Mouse (Mus musculus): Measurements from ENCODE around the gene Kcnip3. TPM values are rescaled to one million over a fixed set of nuclear protein-coding genes. Genes with fewer than 3 reads are reported as not detected.

Kcnip3 gene
- polyA plus RNA-seq, 1 experiment from 2014 or later: 1.4 TPM

- DNase-seq (ENCODE audit: low spot score) (no peak), ATAC-seq (replicated peaks; ENCODE audit: low FRiP score) (no peak)
- no peak overlapping the region for H3K4me2 ChIP-seq
- 71% methylated on average over 1 of the region's 1 CpGs for WGBS
- no peak overlapping the region for H3K9ac ChIP-seq (ENCODE audit: low read depth, low read length)
- no peaks in the 10 kb centered on the region for H3K4me1 ChIP-seq (replicated peaks; ENCODE audit: control insufficient read depth, insufficient read depth, low read length)
- no peaks in the 10 kb centered on the region for H3K36me3 ChIP-seq (ENCODE audit: control insufficient read depth, insufficient read depth, low read length)
- H3K4me3 ChIP-seq (ENCODE audit: low read depth, low read length): no peak overlapping the region
- H3K9me3 ChIP-seq (ENCODE audit: control insufficient read depth, low read length): no peaks in the 10 kb centered on the region
- H3K27me3 ChIP-seq (replicated peaks; ENCODE audit: control insufficient read depth, insufficient read depth, low read length): no peaks in the 10 kb centered on the region
- no peak overlapping the region for H3K27ac ChIP-seq (ENCODE audit: low read depth, low read length)
Measured at GRCm38 (mm10) chr2:127496321-127496720, 25.6 kb downstream of the Kcnip3 start.

DNA sequence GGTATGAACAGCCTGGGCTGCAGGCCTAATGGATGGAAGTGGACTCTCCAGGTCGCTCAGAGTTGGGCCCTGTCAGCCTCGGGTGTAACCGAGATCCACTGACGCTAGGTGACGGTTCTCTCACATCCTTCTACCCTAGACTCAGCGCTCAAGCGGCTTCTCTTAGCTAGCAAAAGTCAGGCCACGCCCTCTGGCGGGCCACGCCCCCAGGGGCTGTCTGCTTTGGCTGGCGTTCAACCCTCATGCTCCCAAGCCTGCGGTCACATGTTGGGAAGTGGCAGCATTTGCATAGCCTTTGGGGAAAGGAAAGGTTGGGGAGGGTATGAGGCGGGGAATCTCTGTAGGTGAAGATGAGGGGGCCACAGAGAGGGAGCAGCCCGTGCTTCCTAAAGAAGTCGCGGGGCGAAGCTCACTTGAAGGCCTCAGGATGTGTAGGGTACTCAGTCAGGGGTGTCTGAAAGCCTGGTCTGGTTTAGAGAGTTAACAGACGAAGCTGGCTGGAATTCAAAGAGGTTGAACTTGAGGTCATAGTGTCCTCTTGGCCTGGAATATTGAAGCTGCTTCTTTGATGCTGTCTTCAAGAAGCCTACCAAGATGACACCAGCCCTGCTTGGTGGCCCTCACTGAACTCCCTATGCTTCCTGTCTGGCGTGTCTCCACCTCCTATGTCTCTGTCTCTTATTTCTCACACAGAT lies 37.3 kb downstream of the Kcnip3 start:
- peak overlapping the region; percentile 46 for H3K4me2 ChIP-seq
- H3K27me3 ChIP-seq (replicated peaks; ENCODE audit: control insufficient read depth, insufficient read depth, low read length): peaks cover 64% of the 10 kb centered on the region
- peaks cover 4% of the 10 kb centered on the region; the same call in 1 of the 2 replicates for H3K4me1 ChIP-seq (replicated peaks; ENCODE audit: control insufficient read depth, insufficient read depth, low read length)
- no peaks in the 10 kb centered on the region for H3K9me3 ChIP-seq (ENCODE audit: control insufficient read depth, low read length)
- 10% methylated on average over 19 of the region's 19 CpGs for WGBS
- ATAC-seq (replicated peaks; ENCODE audit: low FRiP score) (peak; percentile 59; the same call in 1 of the 2 replicates), DNase-seq (ENCODE audit: low spot score) (peak; percentile 67)
- H3K9ac ChIP-seq (ENCODE audit: low read depth, low read length): no peak overlapping the region
- no peak overlapping the region for H3K27ac ChIP-seq (ENCODE audit: low read depth, low read length)
- H3K4me3 ChIP-seq (ENCODE audit: low read depth, low read length): no peak overlapping the region
- no peaks in the 10 kb centered on the region for H3K36me3 ChIP-seq (ENCODE audit: control insufficient read depth, insufficient read depth, low read length)

- Histone ChIP-seq H3K9ac (ENCODE audit: low read depth, low read length) (no peak overlapping the region), H3K27ac (ENCODE audit: low read depth, low read length) (no peak overlapping the region), H3K4me2 (peak overlapping the region; percentile 67), H3K36me3 (ENCODE audit: control insufficient read depth, insufficient read depth, low read length) (no peaks in the 10 kb centered on the region), H3K27me3 (replicated peaks; ENCODE audit: control insufficient read depth, insufficient read depth, low read length) (peaks cover 69% of the 10 kb centered on the region), H3K4me1 (replicated peaks; ENCODE audit: control insufficient read depth, insufficient read depth, low read length) (peaks cover 4% of the 10 kb centered on the region; the same call in 1 of the 2 replicates), H3K9me3 (ENCODE audit: control insufficient read depth, low read length) (no peaks in the 10 kb centered on the region), H3K4me3 (ENCODE audit: low read depth, low read length) (peak overlapping the region; percentile 47; the same call in 1 of the 2 replicates)
- DNase-seq (ENCODE audit: low spot score): no peak
- WGBS: 2% methylated on average over 20 of the region's 21 CpGs
- no peak for ATAC-seq (replicated peaks; ENCODE audit: low FRiP score)
Measured at GRCm38 (mm10) chr2:127483001-127483400, 38.9 kb downstream of the Kcnip3 start.

DNA sequence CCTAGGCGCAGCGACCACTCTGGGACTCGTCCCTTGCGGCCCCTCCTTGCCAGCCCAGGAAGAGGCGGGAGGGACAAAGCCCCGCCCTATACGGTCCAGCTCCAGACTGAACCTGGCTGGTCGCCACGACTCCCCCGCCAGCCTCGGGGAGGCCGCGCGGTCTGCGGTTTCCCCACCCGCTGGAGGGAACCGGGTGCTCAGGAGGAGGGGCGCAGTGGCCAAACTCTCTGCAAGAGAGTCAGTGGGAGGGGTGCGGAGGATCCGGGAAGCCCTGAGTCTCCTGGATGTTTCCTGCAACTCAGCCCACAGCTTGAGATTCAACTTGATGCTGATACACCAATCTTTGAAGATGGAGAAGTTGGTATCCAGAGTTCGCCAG lies 39.4 kb downstream of the Kcnip3 start:
- no peak overlapping the region for H3K9ac ChIP-seq (ENCODE audit: low read depth, low read length)
- H3K4me1 ChIP-seq (replicated peaks; ENCODE audit: control insufficient read depth, insufficient read depth, low read length): peaks cover 4% of the 10 kb centered on the region; the same call in 1 of the 2 replicates
- WGBS: under 1% methylated on average over 21 of the region's 21 CpGs
- H3K27me3 ChIP-seq (replicated peaks; ENCODE audit: control insufficient read depth, insufficient read depth, low read length): peaks cover 69% of the 10 kb centered on the region
- H3K4me3 ChIP-seq (ENCODE audit: low read depth, low read length): peak overlapping the region; percentile 47
- no peaks in the 10 kb centered on the region for H3K9me3 ChIP-seq (ENCODE audit: control insufficient read depth, low read length)
- peak; percentile 56 for DNase-seq (ENCODE audit: low spot score)
- peak; percentile 53 for ATAC-seq (replicated peaks; ENCODE audit: low FRiP score)
- peak overlapping the region; percentile 67 for H3K4me2 ChIP-seq
- H3K36me3 ChIP-seq (ENCODE audit: control insufficient read depth, insufficient read depth, low read length): no peaks in the 10 kb centered on the region
- no peak overlapping the region for H3K27ac ChIP-seq (ENCODE audit: low read depth, low read length)

GRCm38 (mm10) chr2:127481841-127482532 lies 39.9 kb downstream of the Kcnip3 start:
- peaks cover 4% of the 10 kb centered on the region; the same call in 1 of the 2 replicates for H3K4me1 ChIP-seq (replicated peaks; ENCODE audit: control insufficient read depth, insufficient read depth, low read length)
- ATAC-seq (replicated peaks; ENCODE audit: low FRiP score) (no peak), DNase-seq (ENCODE audit: low spot score) (no peak)
- no peak overlapping the region for H3K27ac ChIP-seq (ENCODE audit: low read depth, low read length)
- peaks cover 69% of the 10 kb centered on the region for H3K27me3 ChIP-seq (replicated peaks; ENCODE audit: control insufficient read depth, insufficient read depth, low read length)
- WGBS: under 1% methylated on average over 59 of the region's 59 CpGs
- peak overlapping the region; percentile 47 for H3K4me3 ChIP-seq (ENCODE audit: low read depth, low read length)
- H3K4me2 ChIP-seq: peak overlapping the region; percentile 67
- no peaks in the 10 kb centered on the region for H3K36me3 ChIP-seq (ENCODE audit: control insufficient read depth, insufficient read depth, low read length)
- H3K9ac ChIP-seq (ENCODE audit: low read depth, low read length): no peak overlapping the region; the same call in 1 of the 2 replicates
- H3K9me3 ChIP-seq (ENCODE audit: control insufficient read depth, low read length): no peaks in the 10 kb centered on the region

- Histone ChIP-seq H3K9me3 (ENCODE audit: control insufficient read depth, low read length) (no peaks in the 10 kb centered on the region), H3K36me3 (ENCODE audit: control insufficient read depth, insufficient read depth, low read length) (no peaks in the 10 kb centered on the region), H3K4me3 (ENCODE audit: low read depth, low read length) (no peak overlapping the region), H3K27me3 (replicated peaks; ENCODE audit: control insufficient read depth, insufficient read depth, low read length) (peaks cover 57% of the 10 kb centered on the region), H3K4me2 (no peak overlapping the region), H3K4me1 (replicated peaks; ENCODE audit: control insufficient read depth, insufficient read depth, low read length) (peaks cover 4% of the 10 kb centered on the region; the same call in 1 of the 2 replicates), H3K9ac (ENCODE audit: low read depth, low read length) (no peak overlapping the region), H3K27ac (ENCODE audit: low read depth, low read length) (no peak overlapping the region)
- 59% methylated on average over 10 of the region's 10 CpGs for WGBS
- no peak for DNase-seq (ENCODE audit: low spot score)
- no peak for ATAC-seq (replicated peaks; ENCODE audit: low FRiP score)
Measured at GRCm38 (mm10) chr2:127479763-127480162, 42.1 kb downstream of the Kcnip3 start.

DNA sequence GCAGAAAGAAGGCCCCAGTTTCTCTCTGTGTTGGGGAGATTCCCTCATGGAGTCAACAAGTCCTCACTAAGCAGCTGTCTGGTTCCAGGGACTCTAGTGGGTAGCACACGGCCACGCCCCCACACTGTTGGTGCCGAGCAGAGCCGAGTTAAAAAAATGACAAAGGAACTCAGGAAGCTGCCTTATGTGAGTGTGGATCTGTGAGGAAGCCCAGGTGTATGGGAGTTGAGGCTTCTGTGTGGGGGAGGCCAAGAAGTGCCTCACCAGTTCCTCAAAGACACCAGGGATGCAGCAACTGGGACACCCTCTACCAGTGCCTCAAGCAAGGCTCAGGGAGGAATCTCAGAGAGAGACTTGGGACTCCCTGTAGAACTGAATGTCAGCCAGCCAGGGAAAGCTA lies 42.7 kb downstream of the Kcnip3 start:
- no peaks in the 10 kb centered on the region for H3K36me3 ChIP-seq (ENCODE audit: control insufficient read depth, insufficient read depth, low read length)
- 85% methylated on average over 4 of the region's 4 CpGs for WGBS
- DNase-seq (ENCODE audit: low spot score): no peak
- no peak overlapping the region for H3K9ac ChIP-seq (ENCODE audit: low read depth, low read length)
- peaks cover under 1% of the 10 kb centered on the region; the same call in 1 of the 2 replicates for H3K4me1 ChIP-seq (replicated peaks; ENCODE audit: control insufficient read depth, insufficient read depth, low read length)
- H3K9me3 ChIP-seq (ENCODE audit: control insufficient read depth, low read length): no peaks in the 10 kb centered on the region
- H3K4me3 ChIP-seq (ENCODE audit: low read depth, low read length): no peak overlapping the region
- peaks cover 51% of the 10 kb centered on the region for H3K27me3 ChIP-seq (replicated peaks; ENCODE audit: control insufficient read depth, insufficient read depth, low read length)
- no peak overlapping the region for H3K4me2 ChIP-seq
- H3K27ac ChIP-seq (ENCODE audit: low read depth, low read length): no peak overlapping the region
- no peak for ATAC-seq (replicated peaks; ENCODE audit: low FRiP score)

- Histone ChIP-seq H3K9me3 (ENCODE audit: control insufficient read depth, low read length) (no peaks in the 10 kb centered on the region), H3K27me3 (replicated peaks; ENCODE audit: control insufficient read depth, insufficient read depth, low read length) (no peaks in the 10 kb centered on the region), H3K36me3 (ENCODE audit: control insufficient read depth, insufficient read depth, low read length) (no peaks in the 10 kb centered on the region), H3K4me3 (ENCODE audit: low read depth, low read length) (no peak overlapping the region), H3K27ac (ENCODE audit: low read depth, low read length) (no peak overlapping the region), H3K9ac (ENCODE audit: low read depth, low read length) (no peak overlapping the region), H3K4me2 (no peak overlapping the region), H3K4me1 (replicated peaks; ENCODE audit: control insufficient read depth, insufficient read depth, low read length) (no peaks in the 10 kb centered on the region)
- DNase-seq (ENCODE audit: low spot score): no peak
- ATAC-seq (replicated peaks; ENCODE audit: low FRiP score): no peak
- WGBS: 57% methylated on average over 3 of the region's 3 CpGs
Measured at GRCm38 (mm10) chr2:127472279-127472678, 49.6 kb downstream of the Kcnip3 start.
